Mouse (Mus musculus): ENCODE data around the gene Thtpa. TPM values are rescaled to one million over a fixed set of nuclear protein-coding genes. Genes with fewer than 3 reads are reported as not detected.

Gene Thtpa
- polyA plus RNA-seq, 1 experiment, result 11.5 TPM

DNA sequence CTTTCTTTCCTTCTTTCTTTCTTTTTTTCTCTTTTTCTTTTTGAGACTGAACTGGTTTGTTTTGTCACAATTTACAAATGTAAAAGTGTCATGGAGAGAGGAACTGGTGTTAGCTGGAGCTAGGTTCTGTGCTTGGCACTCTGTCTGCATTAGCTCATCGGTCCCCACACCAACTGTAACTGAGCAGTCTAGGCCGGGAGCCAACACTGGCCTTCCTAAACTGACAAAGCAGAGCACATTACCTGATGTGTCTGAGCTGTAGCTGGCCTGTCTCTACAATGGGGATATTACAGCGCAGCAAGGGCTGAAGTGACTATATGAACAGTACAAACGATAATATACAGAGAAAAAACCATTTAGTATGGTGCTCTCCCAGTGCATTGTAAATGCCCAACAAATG is 24.3 kb downstream of the Thtpa start:
- no peak overlapping the region for H3K4me3 ChIP-seq (ENCODE audit: insufficient read depth, poor library complexity, severe bottlenecking)
- no peak for TF ChIP-seq CEBPB (IDR thresholded peaks at IDR 0.05; ENCODE audit: low read depth)
- TF ChIP-seq USF1 (IDR thresholded peaks at IDR 0.05; ENCODE audit: low read depth), result no peak

DNA sequence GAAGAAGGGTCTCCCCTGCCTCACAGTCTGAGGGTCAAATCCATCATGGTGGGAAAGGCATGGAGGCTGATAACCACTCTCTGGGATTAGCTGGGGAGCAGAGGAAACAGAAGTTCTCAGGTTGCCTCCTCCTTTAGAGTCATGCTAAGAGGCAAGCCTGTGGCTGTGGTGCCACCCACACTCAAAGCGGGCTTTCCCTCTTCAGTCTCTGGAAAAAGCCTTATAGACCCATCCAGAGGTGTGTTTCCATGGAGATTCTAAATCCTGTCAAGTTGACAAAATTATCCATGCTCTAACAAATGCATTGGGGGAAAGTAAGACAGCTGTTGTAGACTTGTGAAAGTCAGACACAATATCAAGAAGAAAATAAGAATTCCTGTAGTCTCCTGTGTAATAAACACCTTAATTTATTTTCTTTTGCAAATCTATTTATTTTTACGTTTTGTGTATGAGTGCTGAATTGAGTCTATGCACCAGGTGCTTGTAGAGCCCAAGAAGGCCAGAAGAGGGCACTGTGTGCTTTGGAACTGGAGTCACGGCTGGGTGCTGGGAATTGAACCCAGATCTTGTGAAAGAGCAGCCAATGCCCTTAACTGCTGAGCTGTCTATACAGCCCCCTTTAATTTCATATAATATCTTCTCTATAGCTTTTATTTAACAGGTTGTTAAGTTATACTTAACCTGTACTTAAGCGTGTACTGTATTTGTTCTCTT is 25.0 kb downstream of the Thtpa start:
- Histone ChIP-seq H3K79me3 (ENCODE audit: low read depth) (no peaks in the 10 kb centered on the region), H3K4me3 (ENCODE audit: insufficient read depth, poor library complexity, severe bottlenecking) (no peak overlapping the region), H3ac (ENCODE audit: control insufficient read depth, insufficient read length, low read depth) (no peak overlapping the region), H3K79me2 (ENCODE audit: control insufficient read depth, insufficient read depth) (no peaks in the 10 kb centered on the region), H3K27me3 (ENCODE audit: control insufficient read depth, insufficient read depth, insufficient read length) (peaks cover 29% of the 10 kb centered on the region), H3K36me3 (ENCODE audit: control insufficient read depth, insufficient read depth) (no peaks in the 10 kb centered on the region)
- TF ChIP-seq MYOD1 (IDR thresholded peaks at IDR 0.05; ENCODE audit: control insufficient read depth, insufficient read length, low read depth), result no peak
- no peak for TF ChIP-seq CEBPB (IDR thresholded peaks at IDR 0.05; ENCODE audit: low read depth)
- no peak for TF ChIP-seq MAX (IDR thresholded peaks at IDR 0.05)
- TF ChIP-seq FOSL1 (IDR thresholded peaks at IDR 0.05; ENCODE audit: insufficient read depth, low read length, poor library complexity, severe bottlenecking), result no peak
- TF ChIP-seq MYOG (IDR thresholded peaks at IDR 0.05; ENCODE audit: control insufficient read depth, extremely low read depth, insufficient read length), result no peak
- TF ChIP-seq CTCF (IDR thresholded peaks at IDR 0.05; ENCODE audit: control insufficient read depth, insufficient read depth, insufficient read length), result no peak
- no peak for TF ChIP-seq USF1 (IDR thresholded peaks at IDR 0.05; ENCODE audit: low read depth)

More for the DNA sequence above, 24.3 kb downstream of the Thtpa start:
- Histone ChIP-seq H3ac (ENCODE audit: control insufficient read depth, insufficient read length, low read depth) (no peak overlapping the region), H3K36me3 (ENCODE audit: control insufficient read depth, insufficient read depth) (no peaks in the 10 kb centered on the region), H3K79me3 (ENCODE audit: low read depth) (no peaks in the 10 kb centered on the region), H3K27me3 (ENCODE audit: control insufficient read depth, insufficient read depth, insufficient read length) (peaks cover 36% of the 10 kb centered on the region), H3K79me2 (ENCODE audit: control insufficient read depth, insufficient read depth) (no peaks in the 10 kb centered on the region)

DNA sequence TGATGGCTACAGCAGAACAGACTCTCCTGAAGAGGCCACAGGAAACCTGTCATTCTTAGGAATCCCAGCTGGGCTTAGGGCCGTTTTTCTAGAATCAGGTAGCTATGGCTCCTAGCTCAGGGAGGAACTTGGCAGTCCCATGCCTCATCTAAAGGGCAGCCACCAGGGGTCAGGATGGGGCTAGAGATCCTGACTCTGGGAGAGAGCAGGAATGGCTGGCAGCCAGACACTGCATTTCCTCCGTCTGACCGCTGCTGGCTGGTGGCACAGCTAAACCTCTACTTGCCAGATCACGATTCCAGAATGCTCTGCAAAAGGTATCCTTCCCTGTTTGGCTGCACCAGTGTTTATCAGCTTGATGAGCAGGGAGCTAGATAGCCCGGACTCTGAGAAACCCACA is 27.4 kb downstream of the Thtpa start:
- Histone ChIP-seq H3K36me3 (ENCODE audit: control insufficient read depth, insufficient read depth) (no peaks in the 10 kb centered on the region), H3ac (ENCODE audit: control insufficient read depth, insufficient read length, low read depth) (no peak overlapping the region), H3K79me2 (ENCODE audit: control insufficient read depth, insufficient read depth) (no peaks in the 10 kb centered on the region), H3K79me3 (ENCODE audit: low read depth) (no peaks in the 10 kb centered on the region), H3K27me3 (ENCODE audit: control insufficient read depth, insufficient read depth, insufficient read length) (peaks cover 7% of the 10 kb centered on the region), H3K4me3 (ENCODE audit: insufficient read depth, poor library complexity, severe bottlenecking) (no peak overlapping the region)
- TF ChIP-seq USF1 (IDR thresholded peaks at IDR 0.05; ENCODE audit: low read depth) (no peak), FOSL1 (IDR thresholded peaks at IDR 0.05; ENCODE audit: insufficient read depth, low read length, poor library complexity, severe bottlenecking) (no peak), MYOG (IDR thresholded peaks at IDR 0.05; ENCODE audit: control insufficient read depth, extremely low read depth, insufficient read length) (no peak), MYOD1 (IDR thresholded peaks at IDR 0.05; ENCODE audit: control insufficient read depth, insufficient read length, low read depth) (no peak), CTCF (IDR thresholded peaks at IDR 0.05; ENCODE audit: control insufficient read depth, insufficient read depth, insufficient read length) (peak; percentile 71)

DNA sequence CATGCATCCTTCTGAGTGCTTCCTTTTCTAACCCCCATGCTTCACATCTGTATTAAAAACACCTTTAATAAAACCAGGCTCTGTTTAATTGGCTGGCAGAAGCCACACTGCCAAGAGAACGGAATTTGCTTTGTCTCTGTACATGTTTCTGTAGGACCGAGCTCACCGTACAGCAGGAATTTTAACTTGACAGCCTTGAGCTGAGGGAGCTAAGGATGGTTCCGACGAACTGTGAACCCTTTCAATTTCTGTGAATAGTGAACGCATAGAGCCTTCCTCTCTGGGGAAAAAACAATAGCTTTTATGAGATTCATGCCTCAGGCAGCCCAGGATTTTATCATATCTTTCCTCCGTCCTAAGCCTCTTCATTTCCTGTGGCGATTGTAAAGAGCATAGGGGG is 27.8 kb downstream of the Thtpa start:
- H3K79me2 ChIP-seq (ENCODE audit: control insufficient read depth, insufficient read depth), result no peaks in the 10 kb centered on the region
- H3K36me3 ChIP-seq (ENCODE audit: control insufficient read depth, insufficient read depth), result no peaks in the 10 kb centered on the region
- H3K4me3 ChIP-seq (ENCODE audit: insufficient read depth, poor library complexity, severe bottlenecking), result no peak overlapping the region
- H3K79me3 ChIP-seq (ENCODE audit: low read depth), result no peaks in the 10 kb centered on the region
- H3ac ChIP-seq (ENCODE audit: control insufficient read depth, insufficient read length, low read depth), result no peak overlapping the region
- peaks cover 5% of the 10 kb centered on the region for H3K27me3 ChIP-seq (ENCODE audit: control insufficient read depth, insufficient read depth, insufficient read length)
- no peak for TF ChIP-seq CEBPB (IDR thresholded peaks at IDR 0.05; ENCODE audit: low read depth)
- TF ChIP-seq MYOG (IDR thresholded peaks at IDR 0.05; ENCODE audit: control insufficient read depth, extremely low read depth, insufficient read length), result no peak
- TF ChIP-seq FOSL1 (IDR thresholded peaks at IDR 0.05; ENCODE audit: insufficient read depth, low read length, poor library complexity, severe bottlenecking), result no peak
- TF ChIP-seq CTCF (IDR thresholded peaks at IDR 0.05; ENCODE audit: control insufficient read depth, insufficient read depth, insufficient read length), result no peak
- no peak for TF ChIP-seq MAX (IDR thresholded peaks at IDR 0.05)
- TF ChIP-seq MYOD1 (IDR thresholded peaks at IDR 0.05; ENCODE audit: control insufficient read depth, insufficient read length, low read depth), result no peak
- TF ChIP-seq USF1 (IDR thresholded peaks at IDR 0.05; ENCODE audit: low read depth), result no peak

DNA sequence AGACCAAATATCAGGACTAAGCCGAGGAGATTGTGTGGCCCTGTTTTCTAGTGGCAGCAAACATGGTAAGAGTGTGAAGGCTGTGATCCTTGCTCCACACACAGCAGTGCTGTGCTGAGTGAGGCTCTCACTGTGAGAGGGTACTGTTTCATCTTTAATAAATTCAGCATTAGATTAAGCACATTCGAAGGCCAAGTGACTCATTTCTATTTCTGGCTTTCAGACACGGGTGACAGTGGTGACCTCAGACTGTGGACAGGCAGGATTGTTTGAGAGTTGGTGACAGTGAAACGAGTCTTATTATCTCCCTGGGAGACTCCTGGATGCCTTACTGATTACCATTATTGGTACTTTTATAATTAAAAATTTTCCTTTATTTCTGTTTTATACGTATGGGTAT is 31.1 kb downstream of the Thtpa start:
- H3K27me3 ChIP-seq (ENCODE audit: control insufficient read depth, insufficient read depth, insufficient read length), result peaks cover 15% of the 10 kb centered on the region
- no peak overlapping the region for H3K4me3 ChIP-seq (ENCODE audit: insufficient read depth, poor library complexity, severe bottlenecking)
- H3K79me3 ChIP-seq (ENCODE audit: low read depth), result no peaks in the 10 kb centered on the region
- H3ac ChIP-seq (ENCODE audit: control insufficient read depth, insufficient read length, low read depth), result no peak overlapping the region
- H3K79me2 ChIP-seq (ENCODE audit: control insufficient read depth, insufficient read depth), result no peaks in the 10 kb centered on the region
- H3K36me3 ChIP-seq (ENCODE audit: control insufficient read depth, insufficient read depth), result no peaks in the 10 kb centered on the region
- TF ChIP-seq MAX (IDR thresholded peaks at IDR 0.05) (no peak), CTCF (IDR thresholded peaks at IDR 0.05; ENCODE audit: control insufficient read depth, insufficient read depth, insufficient read length) (no peak), MYOG (IDR thresholded peaks at IDR 0.05; ENCODE audit: control insufficient read depth, extremely low read depth, insufficient read length) (no peak), FOSL1 (IDR thresholded peaks at IDR 0.05; ENCODE audit: insufficient read depth, low read length, poor library complexity, severe bottlenecking) (no peak), CEBPB (IDR thresholded peaks at IDR 0.05; ENCODE audit: low read depth) (no peak), MYOD1 (IDR thresholded peaks at IDR 0.05; ENCODE audit: control insufficient read depth, insufficient read length, low read depth) (no peak), USF1 (IDR thresholded peaks at IDR 0.05; ENCODE audit: low read depth) (no peak)

DNA sequence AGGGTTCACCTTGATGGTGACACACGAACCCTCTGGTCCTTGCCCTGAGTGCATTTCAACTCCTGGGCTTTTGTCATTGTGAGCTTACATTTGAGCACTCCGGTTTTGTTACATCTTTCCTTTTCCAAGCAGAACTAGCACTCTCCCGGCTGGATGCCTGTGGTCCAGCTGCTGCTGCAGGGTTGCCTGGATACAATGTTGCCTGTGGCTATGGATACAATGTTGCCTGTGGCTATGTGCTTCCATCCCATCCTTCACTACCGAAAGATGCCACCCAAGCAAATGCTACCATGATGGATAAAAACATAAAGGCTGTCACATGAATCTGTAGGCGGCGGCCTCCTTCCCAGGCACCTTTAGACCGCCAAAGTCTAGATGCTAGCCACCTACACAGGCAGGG is 31.9 kb downstream of the Thtpa start:
- Histone ChIP-seq H3K36me3 (ENCODE audit: control insufficient read depth, insufficient read depth) (no peaks in the 10 kb centered on the region), H3K79me3 (ENCODE audit: low read depth) (no peaks in the 10 kb centered on the region), H3ac (ENCODE audit: control insufficient read depth, insufficient read length, low read depth) (no peak overlapping the region), H3K4me3 (ENCODE audit: insufficient read depth, poor library complexity, severe bottlenecking) (no peak overlapping the region), H3K27me3 (ENCODE audit: control insufficient read depth, insufficient read depth, insufficient read length) (peaks cover 16% of the 10 kb centered on the region), H3K79me2 (ENCODE audit: control insufficient read depth, insufficient read depth) (no peaks in the 10 kb centered on the region)
- TF ChIP-seq MAX (IDR thresholded peaks at IDR 0.05) (no peak), MYOG (IDR thresholded peaks at IDR 0.05; ENCODE audit: control insufficient read depth, extremely low read depth, insufficient read length) (no peak), CEBPB (IDR thresholded peaks at IDR 0.05; ENCODE audit: low read depth) (no peak), USF1 (IDR thresholded peaks at IDR 0.05; ENCODE audit: low read depth) (no peak)
